Mouse (Mus musculus): ENCODE data around the gene Olfr1252. TPM values are rescaled to one million over a fixed set of nuclear protein-coding genes. Genes with fewer than 3 reads are reported as not detected.

Olfr1252 gene
- not detected in 2 replicates for polyA plus RNA-seq (2021; fragmentation: Nextera tagmentation)
- long read RNA-seq, experiment 1 = 0 reads
- long read RNA-seq, experiment 2 = 0 reads

GRCm38 (mm10) chr2:89724912-89725311, at the start of gene Olfr1252:
Gene Olfr1252, minus strand, starts transcription at chr2:89725012.

GRCm38 (mm10) chr2:89756990-89757389, 32.2 kb upstream of the Olfr1252 start, which contains the start of gene Olfr1253:
Gene Olfr1253, minus strand, starts transcription at chr2:89757090.

GRCm38 (mm10) chr2:89671836-89672235, 53.0 kb downstream of the Olfr1252 start, which contains the start of gene Olfr1251:
Gene Olfr1251, minus strand, starts transcription at chr2:89671936.

Other genes with a start within 250 kb of the Olfr1252 start
- not detected in 2 replicates for gene Olfr1241, start 237.9 kb downstream of the Olfr1252 start, polyA plus RNA-seq (2021; fragmentation: Nextera tagmentation)
- not detected in 2 replicates for gene Olfr1242, start 226.7 kb downstream of the Olfr1252 start, polyA plus RNA-seq (2021; fragmentation: Nextera tagmentation)
- gene Olfr1243, start 193.5 kb downstream of the Olfr1252 start, polyA plus RNA-seq (2021; fragmentation: Nextera tagmentation) = not detected in 2 replicates
- not detected in 2 replicates for gene Olfr1245, start 146.6 kb downstream of the Olfr1252 start, polyA plus RNA-seq (2021; fragmentation: Nextera tagmentation)
- gene Olfr1246, start 131.9 kb downstream of the Olfr1252 start, polyA plus RNA-seq (2021; fragmentation: Nextera tagmentation) = not detected in 2 replicates
- not detected in 2 replicates for gene Olfr1247, start 110.9 kb downstream of the Olfr1252 start, polyA plus RNA-seq (2021; fragmentation: Nextera tagmentation)
- not detected in 2 replicates for gene Olfr1248, start 106.8 kb downstream of the Olfr1252 start, polyA plus RNA-seq (2021; fragmentation: Nextera tagmentation)
- gene Olfr1249, start 90.0 kb downstream of the Olfr1252 start, polyA plus RNA-seq (2021; fragmentation: Nextera tagmentation) = not detected in 2 replicates
- gene Olfr1250, start 63.5 kb downstream of the Olfr1252 start, polyA plus RNA-seq (2021; fragmentation: Nextera tagmentation) = not detected in 2 replicates
- gene Olfr1251, start 53.1 kb downstream of the Olfr1252 start, polyA plus RNA-seq (2021; fragmentation: Nextera tagmentation) = not detected in 2 replicates
- not detected in 2 replicates for gene Olfr1253, start 32.1 kb upstream of the Olfr1252 start, polyA plus RNA-seq (2021; fragmentation: Nextera tagmentation)
- gene Olfr1254, start 68.6 kb upstream of the Olfr1252 start, polyA plus RNA-seq (2021; fragmentation: Nextera tagmentation) = not detected in 2 replicates
- not detected in 2 replicates for gene Olfr1255, start 87.0 kb upstream of the Olfr1252 start, polyA plus RNA-seq (2021; fragmentation: Nextera tagmentation)
- gene Olfr1256, start 116.5 kb upstream of the Olfr1252 start, polyA plus RNA-seq (2021; fragmentation: Nextera tagmentation) = not detected in 2 replicates
- not detected in 2 replicates for gene Olfr48, start 123.2 kb upstream of the Olfr1252 start, polyA plus RNA-seq (2021; fragmentation: Nextera tagmentation)
- gene Olfr1257, start 153.4 kb upstream of the Olfr1252 start, polyA plus RNA-seq (2021; fragmentation: Nextera tagmentation) = not detected in 2 replicates
- gene Olfr1258, start 202.3 kb upstream of the Olfr1252 start, polyA plus RNA-seq (2021; fragmentation: Nextera tagmentation) = not detected in 2 replicates
- not detected in 2 replicates for gene Olfr1259, start 223.7 kb upstream of the Olfr1252 start, polyA plus RNA-seq (2021; fragmentation: Nextera tagmentation)
- gene Olfr1260, start 249.3 kb upstream of the Olfr1252 start, polyA plus RNA-seq (2021; fragmentation: Nextera tagmentation) = not detected in 2 replicates